Mouse (Mus musculus) embryonic facial prominence, embryonic 14.5 days (tissue): Measurements from ENCODE around the gene Prpf40b. TPM values are rescaled to one million over a fixed set of nuclear protein-coding genes. Genes with fewer than 3 reads are reported as not detected.

Source experiments
- ATAC-seq: fragments of 200-750 bp; cut with Nextera tagmentation; 2 replicates; pipeline ENCODE4 v1.8.0; 2017; ENCODE audit warnings: low read depth, moderate number of reproducible peaks, moderate TSS enrichment
- DNase-seq: peaks from one replicate; pipeline ENCODE4 v3.0.0-alpha.2; 2015; ENCODE audit warnings: low spot score
- H3K27ac ChIP-seq: fragments of 300-500 bp; sonication (generic); replicated peaks from 2 replicates; pipeline ENCODE4 v1.5.1; 2014; ENCODE audit warnings: low read depth, mild to moderate bottlenecking, low read length, moderate library complexity
- H3K27me3 ChIP-seq: fragments of 300-500 bp; sonication (generic); replicated peaks from 2 replicates; pipeline ENCODE4 v1.6.1; 2014; ENCODE audit warnings: low read length; ENCODE audit not compliant: control insufficient read depth, insufficient read depth
- H3K36me3 ChIP-seq: fragments of 300-500 bp; sonication (generic); 2 replicates; pipeline ENCODE4 v1.6.1; 2014; ENCODE audit warnings: low read length, mixed read lengths; ENCODE audit not compliant: control insufficient read depth, insufficient read depth
- H3K4me1 ChIP-seq: fragments of 300-500 bp; sonication (generic); 2 replicates; pipeline ENCODE4 v1.6.1; 2014; ENCODE audit warnings: antibody characterized with exemption, low read length; ENCODE audit not compliant: control insufficient read depth, insufficient read depth
- H3K4me2 ChIP-seq: fragments of 300-500 bp; sonication (generic); 2 replicates; pipeline ENCODE4 v1.6.1; 2014; ENCODE audit warnings: low read depth, mild to moderate bottlenecking, low read length, moderate library complexity, mixed read lengths
- H3K4me3 ChIP-seq: fragments of 300-500 bp; sonication (generic); 2 replicates; pipeline ENCODE4 v1.5.1; 2014; ENCODE audit warnings: low read depth, mild to moderate bottlenecking, low read length
- H3K9ac ChIP-seq: fragments of 300-500 bp; sonication (generic); 2 replicates; pipeline ENCODE4 v1.6.1; 2014; ENCODE audit warnings: low read depth, mild to moderate bottlenecking, low read length, moderate library complexity, mixed read lengths
- H3K9me3 ChIP-seq: fragments of 300-500 bp; sonication (generic); 2 replicates; pipeline ENCODE4 v1.6.1; 2016; ENCODE audit warnings: low read length; ENCODE audit not compliant: control insufficient read depth
- WGBS: fragments of 180-500 bp; shearing (Covaris S2); extraction: QIAGEN DNeasy Blood & Tissue Kit; methylation state at CpG from one replicate; pipeline ENCODE4 v1.1.7; 2014; 5-methylcytosine and 5-hydroxymethylcytosine counted together
- polyA plus RNA-seq: library from polyadenylated mRNA; unstranded; fragments of >200 nt; fragmentation: Nextera tagmentation; extraction: Ambion mirVana; gene quantifications from 2 replicates; pipeline ENCODE4 v1.2.1, GENCODE M21; 2014

Prpf40b gene
- polyA plus RNA-seq, 1 experiment from 2014 or later, result 40.1 TPM

GRCm38 (mm10) chr15:99358952-99359351 is 64.1 kb downstream of the Prpf40b start:
- ATAC-seq (peak; percentile 50; the same call in 1 of the 2 replicates), DNase-seq (no peak)
- no peak overlapping the region for H3K4me3 ChIP-seq
- no peaks in the 10 kb centered on the region for H3K36me3 ChIP-seq
- no peaks in the 10 kb centered on the region for H3K27me3 ChIP-seq
- 0 out of 2 replicates have a peak, but pooled peaks cover 8% of the 10 kb centered on the region for H3K4me1 ChIP-seq
- no peak overlapping the region for H3K9ac ChIP-seq
- 63% methylated on average over 9 of the region's 9 CpGs for WGBS
- no peak overlapping the region for H3K4me2 ChIP-seq
- no peak overlapping the region for H3K27ac ChIP-seq
- H3K9me3 ChIP-seq, result no peaks in the 10 kb centered on the region

- ATAC-seq (no peak), DNase-seq (no peak)
- no peaks in the 10 kb centered on the region for H3K36me3 ChIP-seq
- no peak overlapping the region for H3K9ac ChIP-seq
- no peak overlapping the region for H3K27ac ChIP-seq
- H3K4me2 ChIP-seq, result no peak overlapping the region
- no peaks in the 10 kb centered on the region for H3K27me3 ChIP-seq
- H3K4me3 ChIP-seq, result no peak overlapping the region
- H3K9me3 ChIP-seq, result no peaks in the 10 kb centered on the region
- peaks cover 26% of the 10 kb centered on the region for H3K4me1 ChIP-seq
- WGBS, result 66% methylated on average over 7 of the region's 7 CpGs
Measured at GRCm38 (mm10) chr15:99364022-99364530, 69.2 kb downstream of the Prpf40b start.

GRCm38 (mm10) chr15:99364921-99365320 is 70.0 kb downstream of the Prpf40b start:
- Histone ChIP-seq H3K27ac (no peak overlapping the region), H3K36me3 (no peaks in the 10 kb centered on the region), H3K9ac (no peak overlapping the region), H3K4me2 (no peak overlapping the region), H3K9me3 (no peaks in the 10 kb centered on the region), H3K4me3 (no peak overlapping the region), H3K27me3 (no peaks in the 10 kb centered on the region), H3K4me1 (peaks cover 30% of the 10 kb centered on the region)
- no peak for ATAC-seq
- no peak for DNase-seq
- WGBS, result 41% methylated on average over 8 of the region's 8 CpGs

Other genes with a start within 250 kb of the Prpf40b start
- gene Prph, start 239.9 kb upstream of the Prpf40b start, polyA plus RNA-seq, result 66.3 and 71.0 TPM in 2 replicates
- gene Troap, start 220.5 kb upstream of the Prpf40b start, polyA plus RNA-seq, result 15.3 and 24.4 TPM in 2 replicates
- 0.11 and 0.13 TPM in 2 replicates for gene C1ql4, start 207.3 kb upstream of the Prpf40b start, polyA plus RNA-seq
- gene Dnajc22, start 201.9 kb upstream of the Prpf40b start, polyA plus RNA-seq, result 0.38 TPM in 1 of 2 replicates, not detected in the other
- gene Spats2, start 169.2 kb upstream of the Prpf40b start, polyA plus RNA-seq, result 35.5 and 38.9 TPM in 2 replicates
- gene Kcnh3, start 70.2 kb upstream of the Prpf40b start, polyA plus RNA-seq, result 1.5 TPM in 2 replicates
- 115 and 130 TPM in 2 replicates for gene Mcrs1, start 43.1 kb upstream of the Prpf40b start, polyA plus RNA-seq
- gene Fam186b, start 801 bp downstream of the Prpf40b start, polyA plus RNA-seq, result 0.06 and 0.14 TPM in 2 replicates
- 18.5 and 21.5 TPM in 2 replicates for gene Fmnl3, start 75.4 kb downstream of the Prpf40b start, polyA plus RNA-seq
- 300 and 310 TPM in 2 replicates for gene Tmbim6, start 97.8 kb downstream of the Prpf40b start, polyA plus RNA-seq
- gene Nckap5l, start 162.7 kb downstream of the Prpf40b start, polyA plus RNA-seq, result 12.5 and 13.1 TPM in 2 replicates
- 10.8 and 12.9 TPM in 2 replicates for gene Bcdin3d, start 179.6 kb downstream of the Prpf40b start, polyA plus RNA-seq
- 1.1 and 1.5 TPM in 2 replicates for gene Faim2, start 233.1 kb downstream of the Prpf40b start, polyA plus RNA-seq